Mouse (Mus musculus): Measurements from ENCODE around the gene Sh3glb2. TPM values are rescaled to one million over a fixed set of nuclear protein-coding genes. Genes with fewer than 3 reads are reported as not detected.

Gene Sh3glb2
- polyA plus RNA-seq, 1 experiment: 21.8 TPM

DNA sequence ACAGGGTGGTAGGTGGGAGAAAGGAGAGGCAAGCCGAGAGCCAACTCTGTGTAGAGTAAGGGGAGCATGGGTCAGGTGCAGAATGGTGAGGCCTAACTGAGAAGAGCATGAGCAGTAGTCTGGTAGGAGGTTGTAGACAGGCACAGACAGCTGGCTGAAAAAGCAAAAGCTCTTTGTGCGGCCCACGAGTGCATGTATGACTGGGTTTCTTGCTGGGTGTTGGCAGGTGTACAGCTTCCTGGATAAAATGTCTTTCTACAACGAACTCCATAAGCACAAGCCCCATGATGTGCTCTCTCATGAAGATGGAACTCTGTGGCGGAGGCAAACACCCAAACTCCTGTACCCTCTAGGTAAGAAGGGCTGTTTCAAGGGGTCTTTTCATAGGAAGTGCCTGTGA lies 42.2 kb downstream of the Sh3glb2 start:
- Histone ChIP-seq H3K4me3 (ENCODE audit: control insufficient read depth, low read depth, low read length) (no peak overlapping the region), H3K27ac (ENCODE audit: control insufficient read depth, insufficient read depth, low read depth, low read length) (no peak overlapping the region), H3K36me3 (ENCODE audit: control insufficient read depth, insufficient read depth, low read length) (peaks cover 8% of the 10 kb centered on the region), H3K27me3 (ENCODE audit: control insufficient read depth, insufficient read depth, low read length) (no peaks in the 10 kb centered on the region), H3K4me1 (ENCODE audit: control insufficient read depth, insufficient read depth, low read length) (no peaks in the 10 kb centered on the region)
- TF ChIP-seq POLR2A (IDR thresholded peaks at IDR 0.05; ENCODE audit: control insufficient read depth, low read depth, low read length) (no peak), CTCF (IDR thresholded peaks at IDR 0.05; ENCODE audit: control insufficient read depth, insufficient read depth, insufficient replicate concordance, low read depth, low read length) (no peak)

DNA sequence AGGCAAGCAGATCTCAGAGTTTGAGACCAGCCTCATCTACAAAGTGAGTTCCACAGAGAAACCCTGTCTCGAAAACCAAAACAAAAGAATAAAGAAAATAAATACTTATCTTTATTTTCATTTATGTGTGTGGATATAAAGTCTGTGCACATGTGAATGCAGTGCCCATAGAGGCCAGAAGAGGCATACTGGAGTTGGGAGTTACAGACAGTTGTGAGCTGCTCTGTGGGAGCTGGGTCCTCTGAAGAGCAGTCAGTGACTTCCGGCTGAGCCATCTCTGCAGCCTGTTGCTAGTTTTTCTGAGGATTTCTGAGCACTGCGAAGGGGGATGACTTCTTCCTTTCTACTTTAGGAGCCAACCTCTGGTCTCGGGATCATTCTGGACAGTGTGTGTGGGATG lies 43.0 kb downstream of the Sh3glb2 start:
- Histone ChIP-seq H3K27ac (ENCODE audit: control insufficient read depth, insufficient read depth, low read depth, low read length) (no peak overlapping the region), H3K36me3 (ENCODE audit: control insufficient read depth, insufficient read depth, low read length) (peaks cover 8% of the 10 kb centered on the region), H3K4me1 (ENCODE audit: control insufficient read depth, insufficient read depth, low read length) (no peaks in the 10 kb centered on the region), H3K4me3 (ENCODE audit: control insufficient read depth, low read depth, low read length) (no peak overlapping the region), H3K27me3 (ENCODE audit: control insufficient read depth, insufficient read depth, low read length) (no peaks in the 10 kb centered on the region)
- TF ChIP-seq CTCF (IDR thresholded peaks at IDR 0.05; ENCODE audit: control insufficient read depth, insufficient read depth, insufficient replicate concordance, low read depth, low read length) (no peak), POLR2A (IDR thresholded peaks at IDR 0.05; ENCODE audit: control insufficient read depth, low read depth, low read length) (no peak)

DNA sequence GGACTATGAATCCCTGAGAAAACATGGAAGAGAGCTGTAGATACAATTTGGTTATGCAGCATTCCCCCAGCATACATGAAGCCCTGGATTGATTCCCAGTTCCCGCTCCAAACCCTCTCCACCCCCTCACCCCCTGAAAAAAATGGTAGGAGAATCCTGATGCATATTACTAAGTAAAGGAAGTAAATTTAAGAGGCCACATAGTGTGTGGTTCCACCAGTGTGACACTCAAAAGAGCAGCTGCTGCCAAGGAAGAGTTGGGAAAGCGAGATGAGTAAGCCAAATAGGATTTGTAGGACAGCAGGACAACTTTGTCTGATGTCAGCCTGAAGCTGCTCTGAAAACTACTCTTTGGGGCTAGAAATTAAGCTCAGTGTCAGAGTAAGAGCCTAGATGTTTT lies 47.7 kb downstream of the Sh3glb2 start:
- Histone ChIP-seq H3K36me3 (ENCODE audit: control insufficient read depth, insufficient read depth, low read length) (peaks cover 6% of the 10 kb centered on the region), H3K4me3 (ENCODE audit: control insufficient read depth, low read depth, low read length) (no peak overlapping the region), H3K27ac (ENCODE audit: control insufficient read depth, insufficient read depth, low read depth, low read length) (no peak overlapping the region), H3K4me1 (ENCODE audit: control insufficient read depth, insufficient read depth, low read length) (no peaks in the 10 kb centered on the region), H3K27me3 (ENCODE audit: control insufficient read depth, insufficient read depth, low read length) (no peaks in the 10 kb centered on the region)
- TF ChIP-seq POLR2A (IDR thresholded peaks at IDR 0.05; ENCODE audit: control insufficient read depth, low read depth, low read length) (no peak), CTCF (IDR thresholded peaks at IDR 0.05; ENCODE audit: control insufficient read depth, insufficient read depth, insufficient replicate concordance, low read depth, low read length) (no peak)

DNA sequence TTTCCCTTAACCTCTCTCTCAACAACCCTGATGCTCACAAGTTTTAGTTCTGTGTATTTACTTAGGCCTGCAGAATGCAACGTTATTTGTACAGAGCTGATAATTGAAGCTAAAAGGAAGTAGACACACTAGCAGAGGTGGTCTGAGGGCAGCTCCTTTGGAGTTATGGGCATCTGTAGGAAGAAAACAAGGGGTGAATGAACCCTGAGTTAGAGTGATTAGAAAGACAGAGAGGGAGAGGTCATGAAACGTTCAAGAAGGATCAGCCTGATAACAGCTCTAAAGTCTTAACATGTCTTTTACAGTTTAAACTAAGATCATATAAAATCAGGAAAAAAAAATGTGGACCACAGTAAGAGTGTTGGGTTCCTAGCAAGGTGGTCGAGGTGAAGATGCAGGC lies 49.8 kb downstream of the Sh3glb2 start:
- TF ChIP-seq POLR2A (IDR thresholded peaks at IDR 0.05; ENCODE audit: control insufficient read depth, low read depth, low read length) (no peak), CTCF (IDR thresholded peaks at IDR 0.05; ENCODE audit: control insufficient read depth, insufficient read depth, insufficient replicate concordance, low read depth, low read length) (no peak)

DNA sequence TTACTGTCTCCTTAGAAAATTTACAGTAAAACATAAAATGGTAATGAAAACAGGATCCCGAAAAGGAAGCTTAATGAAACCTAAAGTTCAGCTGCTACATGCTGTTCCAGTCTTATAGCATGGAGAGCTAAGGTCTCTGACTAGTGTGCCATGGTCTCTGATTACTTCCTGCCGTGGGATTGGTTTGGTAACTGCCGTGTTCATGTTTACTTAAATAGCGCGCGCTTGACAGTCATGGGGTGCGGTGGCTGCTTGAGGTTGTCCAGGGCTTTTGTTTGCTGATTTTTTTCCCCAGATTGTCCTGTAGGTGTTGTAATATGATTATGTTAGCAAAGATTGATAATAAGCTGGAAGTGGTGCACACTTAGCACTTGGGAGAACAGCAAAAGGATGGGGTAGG lies 53.0 kb downstream of the Sh3glb2 start:
- Histone ChIP-seq H3K4me3 (ENCODE audit: control insufficient read depth, low read depth, low read length) (no peak overlapping the region), H3K4me1 (ENCODE audit: control insufficient read depth, insufficient read depth, low read length) (no peaks in the 10 kb centered on the region), H3K36me3 (ENCODE audit: control insufficient read depth, insufficient read depth, low read length) (peaks cover 6% of the 10 kb centered on the region), H3K27me3 (ENCODE audit: control insufficient read depth, insufficient read depth, low read length) (no peaks in the 10 kb centered on the region), H3K27ac (ENCODE audit: control insufficient read depth, insufficient read depth, low read depth, low read length) (no peak overlapping the region)
- TF ChIP-seq CTCF (IDR thresholded peaks at IDR 0.05; ENCODE audit: control insufficient read depth, insufficient read depth, insufficient replicate concordance, low read depth, low read length): no peak
- TF ChIP-seq POLR2A (IDR thresholded peaks at IDR 0.05; ENCODE audit: control insufficient read depth, low read depth, low read length): no peak

More for the DNA sequence above, 49.8 kb downstream of the Sh3glb2 start:
- no peaks in the 10 kb centered on the region for H3K4me1 ChIP-seq (ENCODE audit: control insufficient read depth, insufficient read depth, low read length)
- H3K27me3 ChIP-seq (ENCODE audit: control insufficient read depth, insufficient read depth, low read length): no peaks in the 10 kb centered on the region
- no peak overlapping the region for H3K27ac ChIP-seq (ENCODE audit: control insufficient read depth, insufficient read depth, low read depth, low read length)
- H3K36me3 ChIP-seq (ENCODE audit: control insufficient read depth, insufficient read depth, low read length): peaks cover 7% of the 10 kb centered on the region
- H3K4me3 ChIP-seq (ENCODE audit: control insufficient read depth, low read depth, low read length): no peak overlapping the region

DNA sequence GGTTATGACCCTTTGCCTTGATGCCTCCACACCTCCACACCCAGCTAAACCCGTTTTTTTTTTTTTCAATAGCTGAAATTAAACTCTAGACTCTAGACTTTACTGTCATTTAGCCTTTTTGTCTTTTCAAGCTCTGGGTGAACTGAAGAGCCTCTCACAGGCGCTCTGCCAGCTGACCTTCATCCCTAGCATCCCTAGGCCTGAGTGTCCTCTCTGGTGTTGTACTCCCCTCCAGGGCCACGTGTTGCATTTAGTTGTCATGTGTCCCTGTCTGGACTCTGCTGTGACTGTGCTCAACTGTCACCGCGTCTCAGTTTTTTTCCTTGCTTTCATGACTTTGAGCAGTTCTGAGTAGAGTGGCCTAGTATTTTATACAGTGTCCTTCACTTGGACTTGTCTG lies 59.2 kb downstream of the Sh3glb2 start:
- Histone ChIP-seq H3K4me3 (ENCODE audit: control insufficient read depth, low read depth, low read length) (no peak overlapping the region), H3K4me1 (ENCODE audit: control insufficient read depth, insufficient read depth, low read length) (no peaks in the 10 kb centered on the region), H3K36me3 (ENCODE audit: control insufficient read depth, insufficient read depth, low read length) (peaks cover 3% of the 10 kb centered on the region), H3K27me3 (ENCODE audit: control insufficient read depth, insufficient read depth, low read length) (no peaks in the 10 kb centered on the region), H3K27ac (ENCODE audit: control insufficient read depth, insufficient read depth, low read depth, low read length) (no peak overlapping the region)
- TF ChIP-seq CTCF (IDR thresholded peaks at IDR 0.05; ENCODE audit: control insufficient read depth, insufficient read depth, insufficient replicate concordance, low read depth, low read length) (no peak), POLR2A (IDR thresholded peaks at IDR 0.05; ENCODE audit: control insufficient read depth, low read depth, low read length) (no peak)

DNA sequence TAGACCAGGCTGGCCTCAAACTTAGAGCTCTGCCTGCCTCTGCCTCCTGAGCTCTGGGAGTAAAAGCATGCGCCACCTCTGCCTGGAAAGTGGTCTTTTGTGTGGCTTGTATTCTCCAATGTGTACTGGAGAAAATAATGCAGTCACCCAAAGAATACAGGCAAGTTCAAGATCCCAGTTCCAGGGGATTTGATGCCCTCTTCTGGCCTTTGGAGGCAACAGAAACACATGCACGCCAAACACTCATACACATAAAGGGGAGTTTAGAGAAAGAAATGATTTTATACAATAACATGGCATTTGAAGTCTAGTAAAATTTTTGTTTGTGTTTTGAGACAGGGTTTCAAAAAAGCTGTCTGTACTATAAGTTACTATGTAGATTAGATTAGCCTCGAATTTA lies 59.6 kb downstream of the Sh3glb2 start:
- Histone ChIP-seq H3K27me3 (ENCODE audit: control insufficient read depth, insufficient read depth, low read length) (no peaks in the 10 kb centered on the region), H3K36me3 (ENCODE audit: control insufficient read depth, insufficient read depth, low read length) (peaks cover 2% of the 10 kb centered on the region), H3K27ac (ENCODE audit: control insufficient read depth, insufficient read depth, low read depth, low read length) (no peak overlapping the region), H3K4me1 (ENCODE audit: control insufficient read depth, insufficient read depth, low read length) (no peaks in the 10 kb centered on the region), H3K4me3 (ENCODE audit: control insufficient read depth, low read depth, low read length) (no peak overlapping the region)
- TF ChIP-seq CTCF (IDR thresholded peaks at IDR 0.05; ENCODE audit: control insufficient read depth, insufficient read depth, insufficient replicate concordance, low read depth, low read length) (no peak), POLR2A (IDR thresholded peaks at IDR 0.05; ENCODE audit: control insufficient read depth, low read depth, low read length) (no peak)

Other genes with a start within 250 kb of the Sh3glb2 start
- gene Zer1, start 234.8 kb downstream of the Sh3glb2 start, polyA plus RNA-seq (2012; rRNA removed): 62.3 and 62.4 TPM in 2 replicates
- gene Tbc1d13, start 225.6 kb downstream of the Sh3glb2 start, polyA plus RNA-seq (2012; rRNA removed): 24.4 and 26.2 TPM in 2 replicates
- gene Endog, start 187.8 kb downstream of the Sh3glb2 start, polyA plus RNA-seq (2012; rRNA removed): 2.4 and 2.9 TPM in 2 replicates
- gene Spout1, start 180.9 kb downstream of the Sh3glb2 start, polyA plus RNA-seq (2012; rRNA removed): 149 and 160 TPM in 2 replicates
- 16.0 and 16.4 TPM in 2 replicates for gene Kyat1, start 153.5 kb downstream of the Sh3glb2 start, polyA plus RNA-seq (2012; rRNA removed)
- 8.8 TPM in 2 replicates for gene Lrrc8a, start 121.6 kb downstream of the Sh3glb2 start, polyA plus RNA-seq (2012; rRNA removed)
- gene Gm28035, start 118.8 kb downstream of the Sh3glb2 start, polyA plus RNA-seq (2012; rRNA removed): 0.76 and 0.98 TPM in 2 replicates
- 1.8 and 3.0 TPM in 2 replicates for gene Phyhd1, start 93.1 kb downstream of the Sh3glb2 start, polyA plus RNA-seq (2012; rRNA removed)
- gene Gm28038, start 78.3 kb downstream of the Sh3glb2 start, polyA plus RNA-seq (2012; rRNA removed): not detected in 2 replicates
- 6.2 and 6.6 TPM in 2 replicates for gene Dolk, start 73.0 kb downstream of the Sh3glb2 start, polyA plus RNA-seq (2012; rRNA removed)
- gene Nup188, start 72.9 kb downstream of the Sh3glb2 start, polyA plus RNA-seq (2012; rRNA removed): 125 and 135 TPM in 2 replicates
- 6.3 and 6.7 TPM in 2 replicates for gene Miga2, start 4.9 kb upstream of the Sh3glb2 start, polyA plus RNA-seq (2012; rRNA removed)
- gene Dolpp1, start 32.9 kb upstream of the Sh3glb2 start, polyA plus RNA-seq (2012; rRNA removed): 27.3 and 32.6 TPM in 2 replicates
- gene Crat, start 56.5 kb upstream of the Sh3glb2 start, polyA plus RNA-seq (2012; rRNA removed): 591 and 623 TPM in 2 replicates
- 87.3 and 106 TPM in 2 replicates for gene Ptpa, start 56.7 kb upstream of the Sh3glb2 start, polyA plus RNA-seq (2012; rRNA removed)
- 2.2 and 2.8 TPM in 2 replicates for gene Ier5l, start 114.9 kb upstream of the Sh3glb2 start, polyA plus RNA-seq (2012; rRNA removed)
- 0.51 TPM in 1 of 2 replicates, not detected in the other for gene Cstad, start 235.7 kb upstream of the Sh3glb2 start, polyA plus RNA-seq (2012; rRNA removed)